Mouse (Mus musculus) bone marrow, adult 2 months (tissue): ENCODE results near the gene Il2rg.

Experiments
- CTCF ChIP-seq: fragments of 200-500 bp; IDR thresholded peaks from 2 replicates; pipeline ENCODE4 v1.5.1; 2011; ENCODE audit warnings: low read length, control low read depth; ENCODE audit not compliant: control insufficient read depth, insufficient read depth
- POLR2A ChIP-seq: fragments of 200-500 bp; IDR thresholded peaks from 2 replicates; pipeline ENCODE4 v1.6.1; 2011; ENCODE audit warnings: low read depth, mild to moderate bottlenecking, control low read depth, low read length, borderline replicate concordance; ENCODE audit not compliant: control insufficient read depth

DNA sequence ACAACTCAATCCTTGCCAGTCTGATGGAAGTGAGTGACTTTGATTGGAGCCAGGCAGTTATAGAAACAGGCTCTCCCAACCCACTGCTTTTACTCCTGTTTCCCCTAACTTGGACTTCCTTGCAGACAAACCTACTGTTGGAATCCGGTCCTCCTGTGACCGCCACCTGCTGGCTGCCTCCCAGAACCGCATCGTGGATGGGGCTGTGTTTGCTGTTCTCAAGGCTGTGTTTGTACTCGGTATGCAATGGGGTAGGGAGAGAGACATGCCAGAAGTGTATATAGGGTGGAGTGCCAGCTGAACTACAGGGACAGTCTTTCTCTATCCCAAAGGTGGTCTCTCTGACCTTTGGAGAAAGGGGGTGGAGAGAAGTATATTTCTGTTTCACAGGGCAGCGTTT, 17.5 kb upstream of the Il2rg start:
- peak; percentile 78 for TF ChIP-seq CTCF
- TF ChIP-seq POLR2A: no peak
